Mouse (Mus musculus): Measurements from ENCODE around the gene Ilk. TPM values are rescaled to one million over a fixed set of nuclear protein-coding genes. Genes with fewer than 3 reads are reported as not detected.

The Ilk gene
- total and polyA plus RNA-seq, 2 experiments from 2014 or later, result 146 to 159 TPM

GRCm38 (mm10) chr7:105762517-105763270, 26.3 kb downstream of the Ilk start:
- H3K4me3 ChIP-seq (ENCODE audit: low read depth, low read length), result no peak overlapping the region
- ATAC-seq (peak; percentile 23; the same call in 1 of the 2 replicates), DNase-seq (peak; percentile 48)
- H3K9me3 ChIP-seq (ENCODE audit: low read length), result no peaks in the 10 kb centered on the region
- no peaks in the 10 kb centered on the region for H3K4me1 ChIP-seq (ENCODE audit: insufficient read depth)
- TF ChIP-seq CTCF (IDR thresholded peaks at IDR 0.05; ENCODE audit: low read depth), result no peak
- WGBS, result 36% methylated on average over 55 of the region's 55 CpGs
- no peak overlapping the region for H3K9ac ChIP-seq
- H3K4me2 ChIP-seq (ENCODE audit: low read depth), result no peak overlapping the region
- H3K36me3 ChIP-seq (ENCODE audit: insufficient read depth), result peaks cover 84% of the 10 kb centered on the region
- no peaks in the 10 kb centered on the region for H3K27me3 ChIP-seq (ENCODE audit: insufficient read depth, low read length)
- H3K27ac ChIP-seq (ENCODE audit: low read depth, low read length), result no peak overlapping the region

GRCm38 (mm10) chr7:105764331-105764730, 27.9 kb downstream of the Ilk start:
- Histone ChIP-seq H3K4me2 (ENCODE audit: low read depth) (no peak overlapping the region), H3K36me3 (ENCODE audit: insufficient read depth) (peaks cover 81% of the 10 kb centered on the region), H3K27ac (ENCODE audit: low read depth, low read length) (no peak overlapping the region), H3K4me1 (ENCODE audit: insufficient read depth) (0 out of 2 replicates have a peak, but pooled peaks cover 5% of the 10 kb centered on the region), H3K27me3 (ENCODE audit: insufficient read depth, low read length) (no peaks in the 10 kb centered on the region), H3K9ac (no peak overlapping the region), H3K9me3 (ENCODE audit: low read length) (no peaks in the 10 kb centered on the region), H3K4me3 (ENCODE audit: low read depth, low read length) (no peak overlapping the region)
- WGBS, result 85% methylated on average over 11 of the region's 11 CpGs
- DNase-seq (no peak), ATAC-seq (no peak)
- no peak for TF ChIP-seq CTCF (IDR thresholded peaks at IDR 0.05; ENCODE audit: low read depth)

GRCm38 (mm10) chr7:105767729-105768165, 31.4 kb downstream of the Ilk start:
- Histone ChIP-seq H3K9me3 (ENCODE audit: low read length) (no peaks in the 10 kb centered on the region), H3K4me3 (ENCODE audit: low read depth, low read length) (no peak overlapping the region), H3K36me3 (ENCODE audit: insufficient read depth) (peaks cover 91% of the 10 kb centered on the region), H3K4me1 (ENCODE audit: insufficient read depth) (0 out of 2 replicates have a peak, but pooled peaks cover 5% of the 10 kb centered on the region), H3K27ac (ENCODE audit: low read depth, low read length) (no peak overlapping the region), H3K4me2 (ENCODE audit: low read depth) (no peak overlapping the region), H3K9ac (no peak overlapping the region), H3K27me3 (ENCODE audit: insufficient read depth, low read length) (no peaks in the 10 kb centered on the region)
- 27% methylated on average over 6 of the region's 6 CpGs for WGBS
- ATAC-seq, result peak; percentile 42
- no peak for TF ChIP-seq CTCF (IDR thresholded peaks at IDR 0.05; ENCODE audit: low read depth)
- no peak for DNase-seq

DNA sequence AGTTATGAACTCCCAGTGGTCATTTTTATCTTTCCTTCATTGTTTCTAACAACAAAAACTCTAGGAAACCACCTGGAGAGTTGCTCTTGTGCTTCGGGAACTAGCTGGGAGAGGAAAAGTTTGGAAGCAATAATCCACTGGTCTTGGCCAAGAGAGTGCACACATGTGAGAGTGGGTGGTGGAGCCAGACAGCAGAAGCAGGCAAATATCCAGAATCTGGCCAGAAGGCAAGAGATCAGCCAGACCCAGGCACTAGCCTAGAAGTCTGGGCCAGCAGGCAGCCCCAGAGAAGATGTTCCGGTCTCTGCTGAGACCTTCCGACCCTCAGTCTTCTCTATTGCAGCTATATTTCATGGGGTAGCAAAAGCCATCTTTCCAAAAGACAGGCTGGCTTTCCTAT, 33.6 kb downstream of the Ilk start:
- TF ChIP-seq CTCF (IDR thresholded peaks at IDR 0.05; ENCODE audit: low read depth), result no peak
- H3K9ac ChIP-seq, result no peak overlapping the region
- ATAC-seq (no peak), DNase-seq (no peak)
- no peaks in the 10 kb centered on the region for H3K9me3 ChIP-seq (ENCODE audit: low read length)
- peaks cover 73% of the 10 kb centered on the region for H3K36me3 ChIP-seq (ENCODE audit: insufficient read depth)
- 82% methylated on average over 3 of the region's 3 CpGs for WGBS
- no peak overlapping the region for H3K4me2 ChIP-seq (ENCODE audit: low read depth)
- H3K27me3 ChIP-seq (ENCODE audit: insufficient read depth, low read length), result no peaks in the 10 kb centered on the region
- H3K27ac ChIP-seq (ENCODE audit: low read depth, low read length), result no peak overlapping the region
- H3K4me3 ChIP-seq (ENCODE audit: low read depth, low read length), result no peak overlapping the region
- 0 out of 2 replicates have a peak, but pooled peaks cover 5% of the 10 kb centered on the region for H3K4me1 ChIP-seq (ENCODE audit: insufficient read depth)

- Histone ChIP-seq H3K4me2 (ENCODE audit: low read depth) (no peak overlapping the region), H3K9ac (no peak overlapping the region), H3K4me3 (ENCODE audit: low read depth, low read length) (no peak overlapping the region), H3K27ac (ENCODE audit: low read depth, low read length) (no peak overlapping the region), H3K27me3 (ENCODE audit: insufficient read depth, low read length) (no peaks in the 10 kb centered on the region), H3K36me3 (ENCODE audit: insufficient read depth) (peaks cover 61% of the 10 kb centered on the region), H3K4me1 (ENCODE audit: insufficient read depth) (peaks cover 9% of the 10 kb centered on the region; the same call in 1 of the 2 replicates), H3K9me3 (ENCODE audit: low read length) (no peaks in the 10 kb centered on the region)
- DNase-seq, result no peak
- 96% methylated on average over 15 of the region's 15 CpGs for WGBS
- no peak for ATAC-seq
- TF ChIP-seq CTCF (IDR thresholded peaks at IDR 0.05; ENCODE audit: low read depth), result no peak
Measured at GRCm38 (mm10) chr7:105772331-105772730, 35.9 kb downstream of the Ilk start.

DNA sequence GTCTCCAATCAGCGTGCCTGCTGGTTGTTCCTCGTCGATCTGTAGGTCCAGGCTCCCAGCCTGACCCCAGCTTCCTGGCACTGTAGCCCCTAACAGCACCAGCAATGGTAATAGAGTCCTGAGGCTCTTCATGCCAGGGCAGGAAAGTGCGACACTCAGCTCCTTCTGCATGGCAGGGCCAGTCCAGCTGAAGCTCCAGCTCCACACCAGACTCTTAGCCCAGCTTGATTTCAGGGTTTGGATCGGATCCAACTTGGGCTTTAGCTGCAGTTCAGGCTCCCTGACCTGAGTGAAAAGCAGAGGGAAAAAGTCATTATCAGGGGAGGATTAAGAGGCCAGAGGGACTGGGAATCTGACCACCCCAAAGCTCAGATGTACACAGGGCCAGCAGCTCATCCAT, 36.6 kb downstream of the Ilk start:
- WGBS, result 87% methylated on average over 5 of the region's 5 CpGs
- H3K9me3 ChIP-seq (ENCODE audit: low read length), result no peaks in the 10 kb centered on the region
- H3K36me3 ChIP-seq (ENCODE audit: insufficient read depth), result peaks cover 54% of the 10 kb centered on the region
- ATAC-seq (no peak), DNase-seq (no peak)
- H3K4me1 ChIP-seq (ENCODE audit: insufficient read depth), result peaks cover 13% of the 10 kb centered on the region
- H3K9ac ChIP-seq, result no peak overlapping the region
- no peak for TF ChIP-seq CTCF (IDR thresholded peaks at IDR 0.05; ENCODE audit: low read depth)
- no peak overlapping the region for H3K27ac ChIP-seq (ENCODE audit: low read depth, low read length)
- no peak overlapping the region for H3K4me3 ChIP-seq (ENCODE audit: low read depth, low read length)
- H3K4me2 ChIP-seq (ENCODE audit: low read depth), result no peak overlapping the region
- H3K27me3 ChIP-seq (ENCODE audit: insufficient read depth, low read length), result no peaks in the 10 kb centered on the region

DNA sequence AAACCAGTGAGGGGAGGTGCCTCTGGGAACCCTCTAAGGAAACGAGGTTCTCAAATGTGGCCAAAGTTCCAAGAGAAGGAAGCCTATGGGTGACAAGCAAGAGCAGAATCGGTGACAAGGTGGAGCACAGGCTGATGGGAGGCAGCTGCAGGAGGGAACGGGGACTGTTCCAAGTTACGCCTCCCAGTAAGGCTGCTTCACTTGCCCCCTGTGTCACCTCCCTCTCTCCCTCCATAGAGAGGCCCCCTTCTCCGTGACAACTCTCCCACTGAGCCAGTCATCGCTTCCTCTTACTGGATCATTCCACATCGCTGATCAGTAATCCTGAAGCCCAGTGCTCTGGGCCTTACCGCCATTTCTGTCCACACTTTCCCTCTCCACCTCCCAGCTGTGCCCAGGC, 38.3 kb downstream of the Ilk start:
- ATAC-seq, result no peak
- Histone ChIP-seq H3K4me3 (ENCODE audit: low read depth, low read length) (no peak overlapping the region), H3K9me3 (ENCODE audit: low read length) (no peaks in the 10 kb centered on the region), H3K4me1 (ENCODE audit: insufficient read depth) (peaks cover 17% of the 10 kb centered on the region), H3K9ac (no peak overlapping the region), H3K27ac (ENCODE audit: low read depth, low read length) (no peak overlapping the region), H3K4me2 (ENCODE audit: low read depth) (no peak overlapping the region), H3K36me3 (ENCODE audit: insufficient read depth) (peaks cover 51% of the 10 kb centered on the region), H3K27me3 (ENCODE audit: insufficient read depth, low read length) (no peaks in the 10 kb centered on the region)
- WGBS, result 34% methylated on average over 8 of the region's 8 CpGs
- no peak for DNase-seq
- TF ChIP-seq CTCF (IDR thresholded peaks at IDR 0.05; ENCODE audit: low read depth), result no peak

All from forebrain, postnatal 0 days (tissue).